Mouse (Mus musculus) heart, adult 2 months (tissue): ENCODE results near the gene Zfp93.

Source experiments
- CTCF ChIP-seq: fragments of 200-600 bp; IDR thresholded peaks from 2 replicates; pipeline ENCODE4 v1.8.1; 2022; ENCODE audit warnings: antibody characterized with exemption, mild to moderate bottlenecking, moderate library complexity
- EP300 ChIP-seq: fragments of 200-500 bp; IDR thresholded peaks from 2 replicates; pipeline ENCODE4 v1.6.1; 2011; ENCODE audit warnings: low read depth, low read length, control low read depth; ENCODE audit not compliant: insufficient read depth

DNA sequence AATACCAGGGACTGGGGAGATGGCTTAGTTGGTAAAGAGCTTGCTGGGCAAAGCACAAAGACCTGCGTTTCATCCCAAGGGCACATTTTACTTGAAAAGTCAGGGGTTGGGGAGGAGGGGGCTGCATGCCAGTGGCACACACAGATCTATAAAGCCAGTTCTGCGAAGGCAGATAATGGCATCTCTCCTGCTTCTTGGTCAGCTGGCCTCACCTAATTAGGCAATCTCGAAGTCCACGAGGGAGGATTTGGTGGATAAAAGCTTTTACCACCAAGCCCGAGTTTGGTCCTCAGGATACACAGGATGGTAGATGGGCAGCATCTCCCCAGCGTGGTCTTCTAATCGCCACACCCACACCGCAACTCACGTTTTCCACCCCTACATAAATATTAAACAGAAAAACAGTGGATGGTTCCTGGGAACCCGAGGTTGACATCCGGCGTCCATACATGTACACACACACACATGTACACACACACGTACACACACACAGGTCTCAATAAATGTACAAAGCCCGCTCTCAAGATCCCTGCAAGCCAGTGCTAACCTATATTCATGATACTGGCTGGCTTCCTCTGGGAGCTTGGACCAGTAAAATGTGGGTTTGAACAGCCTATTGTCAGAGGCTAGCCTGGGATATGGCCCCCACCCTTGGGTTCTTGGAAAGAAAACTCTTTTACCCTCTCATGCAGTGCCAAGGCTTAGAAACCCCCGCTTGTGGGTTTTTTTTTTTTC, 27.3 kb downstream of the Zfp93 start:
- no peak for TF ChIP-seq EP300
- TF ChIP-seq CTCF, result no peak
